Mouse (Mus musculus): Measurements from ENCODE around the gene Met.

- TF ChIP-seq POLR2A (IDR thresholded peaks at IDR 0.05; ENCODE audit: control insufficient read depth, low read depth, low read length) (no peak), CTCF (IDR thresholded peaks at IDR 0.05; ENCODE audit: control insufficient read depth, insufficient read depth, insufficient replicate concordance, low read depth, low read length) (no peak)
Observed at GRCm38 (mm10) chr6:17521901-17522717, 58.5 kb downstream of the Met start.

All from testis, adult 2 months (tissue).